Mouse (Mus musculus) intestine, embryonic 16.5 days (tissue): Measurements from ENCODE around the gene Golt1a. TPM values are rescaled to one million over a fixed set of nuclear protein-coding genes. Genes with fewer than 3 reads are reported as not detected.

ENCODE experiments used
- ATAC-seq: fragments of 200-750 bp; cut with Nextera tagmentation; 2 replicates; pipeline ENCODE4 v1.8.0; 2017; ENCODE audit warnings: moderate TSS enrichment, moderate library complexity
- H3K27ac ChIP-seq: fragments of 300-500 bp; sonication (generic); 2 replicates; pipeline ENCODE4 v1.5.1; 2014; ENCODE audit warnings: mild to moderate bottlenecking, low read length
- H3K27me3 ChIP-seq: fragments of 300-500 bp; sonication (generic); replicated peaks from 2 replicates; pipeline ENCODE4 v1.6.1; 2014; ENCODE audit warnings: low read length, control low read depth, mixed read lengths; ENCODE audit not compliant: control insufficient read depth, insufficient read depth
- H3K36me3 ChIP-seq: fragments of 300-500 bp; sonication (generic); 2 replicates; pipeline ENCODE4 v1.6.1; 2014; ENCODE audit warnings: low read length, control low read depth; ENCODE audit not compliant: control insufficient read depth, insufficient read depth
- H3K4me1 ChIP-seq: fragments of 300-500 bp; sonication (generic); 2 replicates; pipeline ENCODE4 v1.6.1; 2014; ENCODE audit warnings: low read length, control low read depth, mixed read lengths; ENCODE audit not compliant: control insufficient read depth, insufficient read depth
- H3K4me2 ChIP-seq: fragments of 300-500 bp; sonication (generic); 2 replicates; pipeline ENCODE4 v1.6.1; 2014; ENCODE audit warnings: low read depth, low read length, control low read depth
- H3K4me3 ChIP-seq: fragments of 300-500 bp; sonication (generic); 2 replicates; pipeline ENCODE4 v1.5.1; 2014; ENCODE audit warnings: mild to moderate bottlenecking, low read length
- H3K9ac ChIP-seq: fragments of 300-500 bp; sonication (generic); 2 replicates; pipeline ENCODE4 v1.6.1; 2014; ENCODE audit warnings: low read depth, low read length
- H3K9me3 ChIP-seq: fragments of 300-500 bp; sonication (generic); 2 replicates; pipeline ENCODE4 v1.6.1; 2016; ENCODE audit warnings: low read length, control low read depth; ENCODE audit not compliant: control insufficient read depth
- WGBS: fragments of 180-500 bp; shearing (Covaris S2); extraction: QIAGEN DNeasy Blood & Tissue Kit; methylation state at CpG from one replicate; pipeline ENCODE4 v1.1.7; 2014; 5-methylcytosine and 5-hydroxymethylcytosine counted together
- polyA plus RNA-seq: library from polyadenylated mRNA; unstranded; fragments of >200 nt; fragmentation: Nextera tagmentation; extraction: Ambion mirVana; gene quantifications from 2 replicates; pipeline ENCODE4 v1.2.1, GENCODE M21; 2015

The Golt1a gene
- polyA plus RNA-seq, 1 experiment from 2014 or later = 34.8 TPM

- Histone ChIP-seq H3K9ac (no peak within 1 kb of the TSS), H3K9me3 (no peaks in the 10 kb centered on the region), H3K4me3 (no peak within 1 kb of the TSS), H3K4me1 (peaks cover 11% of the 10 kb centered on the region), H3K36me3 (no peaks in the 10 kb centered on the region), H3K27me3 (no peaks in the 10 kb centered on the region), H3K4me2 (no peak within 1 kb of the TSS), H3K27ac (no peak within 1 kb of the TSS)
- no peak for ATAC-seq
- WGBS = 87% methylated on average over 1 of the region's 1 CpGs
Measured at GRCm38 (mm10) chr1:133350210-133350609, 40.6 kb downstream of the Golt1a start, which contains the start of gene Ren1. Gene Ren1, plus strand, starts transcription at chr1:133350510.

DNA sequence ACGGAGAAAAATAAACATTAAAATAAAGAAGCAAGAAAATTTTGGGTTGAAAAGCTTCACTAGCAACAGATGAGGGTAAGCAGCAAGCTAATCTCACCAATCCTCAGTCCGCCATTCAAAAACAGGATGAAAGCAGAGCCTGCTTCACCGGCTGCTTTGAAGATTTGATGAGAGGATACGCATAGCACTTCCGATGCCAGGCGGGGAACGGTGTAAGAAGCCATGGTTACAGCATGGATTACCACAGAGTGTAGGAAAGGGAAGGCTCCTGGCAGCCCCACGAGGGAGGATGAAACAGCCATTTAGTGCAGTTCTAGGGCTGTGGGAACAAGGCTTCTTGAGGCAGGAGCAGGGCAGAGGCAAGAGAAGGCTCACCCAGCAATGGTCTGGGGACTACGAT is 42.2 kb downstream of the Golt1a start:
- WGBS = 59% methylated on average over 9 of the region's 9 CpGs

GRCm38 (mm10) chr1:133353371-133353809 is 43.8 kb downstream of the Golt1a start:
- no peak overlapping the region for H3K4me2 ChIP-seq
- H3K27ac ChIP-seq = no peak overlapping the region
- 42% methylated on average over 12 of the region's 12 CpGs for WGBS
- no peak overlapping the region for H3K4me3 ChIP-seq
- H3K9ac ChIP-seq = no peak overlapping the region
- H3K36me3 ChIP-seq = no peaks in the 10 kb centered on the region
- H3K4me1 ChIP-seq = no peaks in the 10 kb centered on the region
- no peaks in the 10 kb centered on the region for H3K9me3 ChIP-seq
- ATAC-seq = peak; percentile 51
- H3K27me3 ChIP-seq = no peaks in the 10 kb centered on the region

More for the DNA sequence above, 42.2 kb downstream of the Golt1a start:
- Histone ChIP-seq H3K4me3 (no peak overlapping the region), H3K4me1 (peaks cover 11% of the 10 kb centered on the region), H3K27me3 (no peaks in the 10 kb centered on the region), H3K27ac (no peak overlapping the region), H3K36me3 (no peaks in the 10 kb centered on the region), H3K9ac (no peak overlapping the region), H3K4me2 (no peak overlapping the region), H3K9me3 (no peaks in the 10 kb centered on the region)
- ATAC-seq = no peak

- Histone ChIP-seq H3K4me2 (no peak overlapping the region), H3K4me1 (no peaks in the 10 kb centered on the region), H3K9ac (no peak overlapping the region), H3K4me3 (no peak overlapping the region), H3K27me3 (no peaks in the 10 kb centered on the region), H3K27ac (no peak overlapping the region), H3K36me3 (no peaks in the 10 kb centered on the region), H3K9me3 (no peaks in the 10 kb centered on the region)
- ATAC-seq = no peak
- 48% methylated on average over 5 of the region's 5 CpGs for WGBS
Measured at GRCm38 (mm10) chr1:133355469-133355868, 45.9 kb downstream of the Golt1a start.

GRCm38 (mm10) chr1:133355912-133356311 is 46.3 kb downstream of the Golt1a start:
- H3K4me2 ChIP-seq = no peak overlapping the region
- H3K36me3 ChIP-seq = no peaks in the 10 kb centered on the region
- no peak overlapping the region for H3K4me3 ChIP-seq
- 56% methylated on average over 15 of the region's 15 CpGs for WGBS
- H3K27ac ChIP-seq = no peak overlapping the region
- no peaks in the 10 kb centered on the region for H3K9me3 ChIP-seq
- no peaks in the 10 kb centered on the region for H3K4me1 ChIP-seq
- no peak for ATAC-seq
- H3K27me3 ChIP-seq = no peaks in the 10 kb centered on the region
- H3K9ac ChIP-seq = no peak overlapping the region

- 62% methylated on average over 8 of the region's 8 CpGs for WGBS
- Histone ChIP-seq H3K27ac (no peak overlapping the region), H3K36me3 (no peaks in the 10 kb centered on the region), H3K9me3 (no peaks in the 10 kb centered on the region), H3K4me2 (no peak overlapping the region), H3K4me1 (no peaks in the 10 kb centered on the region), H3K9ac (no peak overlapping the region), H3K4me3 (no peak overlapping the region), H3K27me3 (no peaks in the 10 kb centered on the region)
- no peak for ATAC-seq
Measured at GRCm38 (mm10) chr1:133356330-133356729, 46.7 kb downstream of the Golt1a start.

DNA sequence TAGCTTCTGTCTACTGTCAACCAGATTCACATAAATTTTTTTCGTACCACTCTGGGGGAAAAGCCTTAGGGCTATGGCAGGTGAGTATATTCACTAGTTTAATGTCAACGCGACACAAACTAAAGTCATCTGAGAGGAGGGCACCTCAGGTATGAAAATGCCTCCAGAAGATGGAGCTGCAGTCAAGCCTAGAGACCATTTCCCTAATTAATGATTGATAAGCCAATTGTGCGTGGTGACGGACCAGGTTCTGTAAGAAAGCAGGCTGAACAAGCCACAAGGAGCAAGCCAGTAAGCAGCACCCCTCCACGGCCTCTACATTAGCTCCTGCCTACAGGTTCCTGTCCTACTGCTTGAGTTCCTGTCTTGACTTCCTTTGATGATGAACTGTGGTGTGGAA is 51.4 kb downstream of the Golt1a start:
- H3K36me3 ChIP-seq = no peaks in the 10 kb centered on the region

DNA sequence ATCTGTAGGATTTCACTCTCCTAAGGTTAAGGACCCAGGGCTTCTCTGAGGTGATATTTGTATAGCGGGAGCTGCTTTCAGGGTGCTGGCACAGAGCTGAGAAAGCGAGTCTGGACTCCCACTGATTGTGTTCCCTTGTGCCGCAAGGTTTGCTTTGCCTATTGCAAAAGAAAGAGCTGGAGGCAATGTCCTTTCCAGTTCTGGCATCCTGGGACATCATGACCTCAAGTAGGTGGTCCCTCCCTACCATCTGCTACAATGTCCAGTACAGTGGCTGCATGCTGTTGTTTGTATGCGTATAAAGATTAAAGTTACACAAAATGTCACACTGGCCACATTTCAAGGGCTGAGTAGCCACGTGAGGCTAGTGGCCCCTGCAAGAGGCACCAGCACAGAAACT is 52.5 kb downstream of the Golt1a start:
- ATAC-seq = no peak
- H3K9ac ChIP-seq = no peak overlapping the region
- no peaks in the 10 kb centered on the region for H3K36me3 ChIP-seq
- no peak overlapping the region for H3K27ac ChIP-seq
- H3K4me3 ChIP-seq = no peak overlapping the region
- H3K27me3 ChIP-seq = peaks cover 5% of the 10 kb centered on the region
- H3K4me1 ChIP-seq = peaks cover 17% of the 10 kb centered on the region
- no peaks in the 10 kb centered on the region for H3K9me3 ChIP-seq
- no peak overlapping the region for H3K4me2 ChIP-seq
- 84% methylated on average over 5 of the region's 5 CpGs for WGBS

More for the DNA sequence above, 51.4 kb downstream of the Golt1a start:
- no peak for ATAC-seq
- H3K27ac ChIP-seq = no peak overlapping the region
- H3K9ac ChIP-seq = no peak overlapping the region
- H3K9me3 ChIP-seq = no peaks in the 10 kb centered on the region
- 92% methylated on average over 6 of the region's 6 CpGs for WGBS
- no peak overlapping the region for H3K4me2 ChIP-seq
- H3K27me3 ChIP-seq = peaks cover 5% of the 10 kb centered on the region
- no peak overlapping the region for H3K4me3 ChIP-seq
- peaks cover 14% of the 10 kb centered on the region for H3K4me1 ChIP-seq

GRCm38 (mm10) chr1:133363276-133364021 is 53.8 kb downstream of the Golt1a start, which contains the start of gene Etnk2:
Gene Etnk2, plus strand, starts transcription at chr1:133363572.
- H3K36me3 ChIP-seq = no peaks in the 10 kb centered on the region
- WGBS = under 1% methylated on average over 52 of the region's 52 CpGs

More at GRCm38 (mm10) chr1:133363276-133364021, 53.8 kb downstream of the Golt1a start, which contains the start of gene Etnk2:
- peaks cover 5% of the 10 kb centered on the region for H3K27me3 ChIP-seq
- H3K4me1 ChIP-seq = peaks cover 29% of the 10 kb centered on the region
- H3K4me2 ChIP-seq = peak within 1 kb of the TSS; percentile 92
- H3K4me3 ChIP-seq = peak within 1 kb of the TSS; percentile 65
- H3K9me3 ChIP-seq = no peaks in the 10 kb centered on the region
- H3K27ac ChIP-seq = no peak within 1 kb of the TSS; the same call in 1 of the 2 replicates
- H3K9ac ChIP-seq = peak within 1 kb of the TSS; percentile 72
- ATAC-seq = peak; percentile 85
